Mouse (Mus musculus): ENCODE measurements around the gene Tmem116. TPM values are rescaled to one million over a fixed set of nuclear protein-coding genes. Genes with fewer than 3 reads are reported as not detected.

Tmem116 gene
- total RNA-seq, 2 experiments from 2014 or later, result 7.5 to 8.7 TPM

- no peak for TF ChIP-seq CTCF (IDR thresholded peaks at IDR 0.05)
- no peak for DNase-seq (ENCODE audit: extremely low spot score in 1 of 2, low spot score in 2 of 2)
- no peak overlapping the region for H3K4me3 ChIP-seq
- intact Hi-C loops (cut with DNase I), result no loop called here
- H3K27ac ChIP-seq, result no peak overlapping the region
These were observed 74.2 kb downstream of the Tmem116 start for GRCm38 (mm10) chr5:121525774-121526450.

GRCm38 (mm10) chr5:121526526-121526925, 74.8 kb downstream of the Tmem116 start:
- H3K27ac ChIP-seq, result no peak overlapping the region
- intact Hi-C loops (cut with DNase I), result no loop called here
- TF ChIP-seq CTCF (IDR thresholded peaks at IDR 0.05), result no peak
- no peak for DNase-seq (ENCODE audit: extremely low spot score in 1 of 2, low spot score in 2 of 2)
- no peak overlapping the region for H3K4me3 ChIP-seq

- no peak for DNase-seq (ENCODE audit: extremely low spot score in 1 of 2, low spot score in 2 of 2)
- H3K27ac ChIP-seq, result no peak overlapping the region
- no peak for TF ChIP-seq CTCF (IDR thresholded peaks at IDR 0.05)
- intact Hi-C loops (cut with DNase I), result no loop called here
- H3K4me3 ChIP-seq, result no peak overlapping the region
These were observed 75.3 kb downstream of the Tmem116 start for GRCm38 (mm10) chr5:121526961-121527360.

GRCm38 (mm10) chr5:121534521-121534920, 82.8 kb downstream of the Tmem116 start:
- TF ChIP-seq CTCF (IDR thresholded peaks at IDR 0.05), result peak; percentile 45
- no peak for DNase-seq (ENCODE audit: extremely low spot score in 1 of 2, low spot score in 2 of 2)
- H3K27ac ChIP-seq, result no peak overlapping the region
- no peak overlapping the region for H3K4me3 ChIP-seq
- intact Hi-C loops (cut with DNase I), result no loop called here

- no peak for TF ChIP-seq CTCF (IDR thresholded peaks at IDR 0.05)
- no peak overlapping the region for H3K4me3 ChIP-seq
- H3K27ac ChIP-seq, result no peak overlapping the region
- DNase-seq (ENCODE audit: extremely low spot score in 1 of 2, low spot score in 2 of 2), result no peak
- intact Hi-C loops (cut with DNase I), result no loop called here
These were observed 83.4 kb downstream of the Tmem116 start for GRCm38 (mm10) chr5:121535116-121535515.

- intact Hi-C loops (cut with DNase I), result no loop called here
- no peak overlapping the region for H3K4me3 ChIP-seq
- no peak overlapping the region for H3K27ac ChIP-seq
- DNase-seq (ENCODE audit: extremely low spot score in 1 of 2, low spot score in 2 of 2), result no peak
- TF ChIP-seq CTCF (IDR thresholded peaks at IDR 0.05), result no peak
These were observed 85.3 kb downstream of the Tmem116 start for GRCm38 (mm10) chr5:121536921-121537555.

- intact Hi-C loops (cut with DNase I), result no loop called here
- Histone ChIP-seq H3K27ac (no peak overlapping the region), H3K4me3 (no peak overlapping the region)
- DNase-seq (ENCODE audit: extremely low spot score in 1 of 2, low spot score in 2 of 2), result no peak
- no peak for TF ChIP-seq CTCF (IDR thresholded peaks at IDR 0.05)
These were observed 85.9 kb downstream of the Tmem116 start for GRCm38 (mm10) chr5:121537588-121537987.

GRCm38 (mm10) chr5:121540066-121540465, 88.4 kb downstream of the Tmem116 start:
- no peak for TF ChIP-seq CTCF (IDR thresholded peaks at IDR 0.05)
- Histone ChIP-seq H3K27ac (no peak overlapping the region), H3K4me3 (no peak overlapping the region)
- DNase-seq (ENCODE audit: extremely low spot score in 1 of 2, low spot score in 2 of 2), result no peak
- intact Hi-C loops (cut with DNase I), result no loop called here

- Histone ChIP-seq H3K4me3 (no peak overlapping the region), H3K27ac (no peak overlapping the region)
- DNase-seq (ENCODE audit: extremely low spot score in 1 of 2, low spot score in 2 of 2), result no peak
- TF ChIP-seq CTCF (IDR thresholded peaks at IDR 0.05), result peak; percentile 28
- intact Hi-C loops (cut with DNase I), result no loop called here
These were observed 89.5 kb downstream of the Tmem116 start for GRCm38 (mm10) chr5:121541235-121541634.

- intact Hi-C loops (cut with DNase I), result no loop called here
- Histone ChIP-seq H3K27ac (no peak overlapping the region), H3K4me3 (no peak overlapping the region)
- DNase-seq (ENCODE audit: extremely low spot score in 1 of 2, low spot score in 2 of 2), result no peak
- no peak for TF ChIP-seq CTCF (IDR thresholded peaks at IDR 0.05)
These were observed 91.7 kb downstream of the Tmem116 start for GRCm38 (mm10) chr5:121543370-121543769.

- Histone ChIP-seq H3K27ac (peak within 1 kb of the TSS; percentile 98), H3K4me3 (peak within 1 kb of the TSS; percentile 95)
- peak in 1 of 2 experiments; percentile 46 for DNase-seq (ENCODE audit: extremely low spot score in 1 of 2, low spot score in 2 of 2)
- intact Hi-C loops (cut with DNase I), result no loop called here
- TF ChIP-seq CTCF (IDR thresholded peaks at IDR 0.05), result no peak
These were observed 93.5 kb downstream of the Tmem116 start, which contains the start of the genes Adam1a and Gm42878 for GRCm38 (mm10) chr5:121544910-121545792. Gene Adam1a, minus strand, starts transcription at chr5:121545482. Gene Gm42878, minus strand, starts transcription at chr5:121545482.
